Mouse (Mus musculus): ENCODE measurements at regions not wholly inside any gene's neighbourhood (a gene's known extent, or its start where the extent isn't known, plus 50 kb on each side); places are given as distances from the start of the nearest gene placed in this dataset.
A peak's percentile ranks its signal among the peaks of the same experiment; 100 is the strongest.

GRCm38 (mm10) chr2:27812946-27813345, 73.3 kb upstream of the Col5a1 start:
- DNase-seq: no peak

DNA sequence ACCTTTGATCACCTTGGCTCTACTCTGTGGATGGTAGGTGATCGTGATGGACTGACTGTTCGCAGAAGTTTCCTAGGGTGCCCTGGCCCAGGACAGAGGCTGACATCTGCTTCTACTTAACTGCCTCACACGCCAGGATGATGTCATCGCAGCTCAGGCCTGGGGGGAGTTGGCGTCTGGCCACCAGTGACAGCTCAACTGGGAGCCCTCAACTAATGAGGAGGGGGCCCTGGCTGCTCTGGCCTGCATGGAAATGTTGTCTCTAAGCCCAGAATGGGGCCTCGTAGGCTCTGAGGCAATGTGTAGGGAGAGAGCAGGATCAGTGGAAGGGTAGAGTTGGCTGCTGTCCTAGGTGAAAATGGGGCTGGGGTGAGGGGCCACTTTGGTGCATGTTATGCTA, 72.9 kb upstream of the Col5a1 start:
- DNase-seq: no peak

- DNase-seq: peak; percentile 4
Observed at GRCm38 (mm10) chr2:27818656-27819055, 67.6 kb upstream of the Col5a1 start.

- DNase-seq: no peak
Observed at GRCm38 (mm10) chr2:27826826-27827225, 59.4 kb upstream of the Col5a1 start.

DNA sequence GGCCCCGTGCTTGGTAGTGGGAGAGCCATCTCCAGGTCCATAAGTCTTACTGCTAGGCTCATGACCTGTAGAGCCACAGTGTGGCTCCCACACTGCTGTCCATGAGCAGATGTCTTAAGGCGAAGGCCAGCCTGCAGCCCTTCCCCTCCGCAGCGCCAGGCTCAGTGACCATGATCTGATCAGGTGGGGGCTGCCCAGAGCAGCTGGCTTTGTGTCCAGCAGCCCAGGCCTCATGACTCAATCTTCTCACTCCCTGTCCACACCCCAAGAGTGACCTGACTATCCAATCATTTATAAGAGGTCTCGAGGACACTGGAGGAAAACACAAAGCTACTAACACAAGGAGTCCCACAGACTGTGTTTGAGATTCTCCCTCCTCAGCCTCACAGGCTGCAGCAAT, 58.6 kb upstream of the Col5a1 start:
- DNase-seq: no peak

DNA sequence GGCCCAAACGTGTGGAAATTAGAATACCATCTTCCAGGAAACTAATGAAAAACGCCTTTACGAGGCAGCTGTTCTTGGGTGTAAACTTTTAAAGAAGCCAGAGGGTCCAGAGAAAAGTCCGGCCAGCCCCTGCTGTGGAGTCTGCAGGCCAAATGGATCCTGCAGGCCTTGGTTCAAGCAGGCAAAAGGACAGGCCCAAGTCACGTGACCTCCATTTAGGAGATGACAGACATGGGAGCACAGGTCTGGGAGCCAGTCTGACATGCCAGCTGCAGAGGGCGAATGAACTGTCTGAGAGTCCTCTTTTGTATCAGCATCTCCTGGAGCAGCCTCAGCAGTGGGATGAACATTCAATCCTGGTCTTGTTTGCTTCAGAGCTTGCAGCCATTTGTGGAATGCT, 58.0 kb upstream of the Col5a1 start:
- DNase-seq: no peak

DNA sequence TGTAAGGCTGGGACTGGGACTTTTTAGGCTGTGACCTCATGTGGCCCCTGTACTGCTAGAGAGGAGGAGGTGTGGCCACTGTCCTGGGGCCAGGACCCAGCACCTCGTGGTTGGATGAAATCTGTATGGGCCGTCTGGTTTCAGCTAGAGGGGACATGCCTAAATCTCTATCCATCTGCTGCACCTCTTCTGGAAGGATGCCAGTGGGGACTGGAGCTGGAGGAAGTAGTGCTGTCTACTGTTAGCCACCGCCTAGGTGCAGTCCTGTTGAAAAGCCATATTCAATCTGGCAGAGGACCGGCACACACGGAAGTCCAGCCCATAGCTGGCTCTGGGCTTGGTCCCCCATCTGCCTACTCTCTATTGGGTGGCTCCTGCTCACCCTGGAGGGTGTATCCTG, 56.7 kb upstream of the Col5a1 start:
- peak; percentile 14 for DNase-seq

DNA sequence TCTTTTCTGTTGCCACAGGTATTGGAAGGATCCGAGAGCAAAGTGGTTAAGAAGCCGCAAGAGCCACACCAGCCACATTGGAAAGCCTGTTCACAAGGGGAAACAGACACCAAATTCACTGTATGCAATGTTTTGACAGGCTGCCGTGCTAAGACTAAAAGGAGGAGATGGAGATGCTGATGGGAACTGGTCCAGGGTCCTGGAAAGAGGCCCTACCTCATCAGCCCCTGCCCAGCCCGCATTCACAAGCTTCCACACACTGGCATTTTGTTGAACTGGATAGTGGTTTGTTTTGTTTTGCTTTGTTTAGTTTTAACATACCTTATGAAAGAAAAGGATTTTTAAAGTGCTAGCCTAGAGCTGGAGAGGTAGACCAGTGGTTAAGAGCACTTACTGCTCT, 51.3 kb upstream of the Col5a1 start:
- no peak for DNase-seq

DNA sequence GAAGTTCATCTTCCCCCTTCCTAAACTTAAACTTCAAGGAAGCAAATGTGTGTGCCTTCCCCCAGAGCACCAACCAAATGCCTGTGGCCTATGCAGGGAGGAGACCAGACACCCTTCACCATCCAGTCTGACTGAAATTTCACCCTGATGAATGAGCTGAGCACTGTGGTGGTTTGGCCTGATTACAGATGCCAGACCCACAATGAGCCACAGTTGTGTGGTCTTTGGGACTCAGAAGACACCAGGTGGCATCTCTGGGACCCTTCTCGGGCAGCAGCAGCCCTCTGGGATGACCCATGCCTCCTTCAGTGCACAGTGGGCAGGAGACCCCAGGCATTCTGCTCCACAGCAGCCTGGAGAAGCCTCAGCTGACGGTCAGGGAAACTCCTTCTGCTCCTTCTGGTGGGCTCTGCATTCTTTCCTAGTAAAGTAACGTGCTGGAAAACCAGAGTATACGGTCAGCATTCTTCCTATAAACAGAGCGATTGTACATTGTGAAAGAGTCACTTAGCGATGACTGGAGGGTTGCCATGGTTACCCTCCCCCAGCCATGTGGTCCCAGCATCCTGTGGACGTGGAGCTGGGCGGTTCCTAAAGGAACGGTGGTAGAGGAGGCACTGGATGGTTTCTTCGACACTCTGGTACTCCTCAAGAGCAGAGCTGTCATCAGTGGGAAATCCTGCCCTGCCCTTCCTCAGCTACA, 50.3 kb upstream of the Col5a1 start:
- no peak for DNase-seq
